Mouse (Mus musculus) liver, embryonic 14.5 days (tissue): ENCODE data around the gene Erich2.

Experiments
- CTCF ChIP-seq: IDR thresholded peaks from 2 replicates; pipeline ENCODE4 v1.5.1; 2016; ENCODE audit warnings: antibody characterized with exemption, low read depth, control low read depth
- EP300 ChIP-seq: IDR thresholded peaks from 2 replicates; pipeline ENCODE4 v1.6.1; 2016; ENCODE audit warnings: antibody characterized with exemption, low read depth

GRCm38 (mm10) chr2:70564646-70565315 lies 56.2 kb downstream of the Erich2 start:
- TF ChIP-seq CTCF (no peak), EP300 (no peak)
